Mouse (Mus musculus) MEL (cell line): Measurements from ENCODE around the gene Gm10277. TPM values are rescaled to one million over a fixed set of nuclear protein-coding genes. Genes with fewer than 3 reads are reported as not detected.

ENCODE experiments used
- DNase-seq: peaks from one replicate; pipeline ENCODE4 v3.0.0; 2011; ENCODE audit warnings: low read depth, low spot score
- H3K27ac ChIP-seq: 2 replicates; pipeline ENCODE4 v1.5.1; 2012; ENCODE audit warnings: low read depth, mild to moderate bottlenecking, control low read depth, low read length, moderate library complexity; ENCODE audit not compliant: control insufficient read depth
- H3K27me3 ChIP-seq, 2 experiments: fragments of 150-350 bp in 1 of 2; sonication (generic) in 1 of 2; 2 replicates each; pipeline ENCODE4 v1.6.1; 2012; ENCODE audit warnings: low read length in 2 of 2, mild to moderate bottlenecking in 2 of 2, improper control_type of control experiment in 1 of 2, moderate library complexity in 1 of 2; ENCODE audit not compliant: insufficient read depth in 2 of 2, control insufficient read depth in 1 of 2
- H3K36me3 ChIP-seq, 2 experiments: 2 replicates each; pipeline ENCODE4 v1.6.1; 2012 to 2014; ENCODE audit warnings: low read length in 2 of 2, improper control_type of control experiment in 1 of 2, inconsistent platforms in 1 of 2, mild to moderate bottlenecking in 1 of 2; ENCODE audit not compliant: insufficient read depth in 2 of 2, control insufficient read depth in 1 of 2
- H3K4me1 ChIP-seq, 2 experiments: fragments of 150-350 bp in 1 of 2; sonication (generic) in 1 of 2; 2 replicates each; pipeline ENCODE4 v1.6.1; 2012; ENCODE audit warnings: low read length in 2 of 2, improper control_type of control experiment in 1 of 2, mild to moderate bottlenecking in 1 of 2; ENCODE audit not compliant: insufficient read depth in 2 of 2, control insufficient read depth in 1 of 2
- H3K4me3 ChIP-seq, 2 experiments: fragments of 150-350 bp in 1 of 2; sonication (generic) in 1 of 2; 2 replicates each; pipeline ENCODE4 v1.5.1; 2012; ENCODE audit warnings: low read depth in 2 of 2, low read length in 2 of 2, mild to moderate bottlenecking in 2 of 2, moderate library complexity in 2 of 2, control low read depth in 1 of 2, improper control_type of control experiment in 1 of 2; ENCODE audit not compliant: control insufficient read depth in 1 of 2, insufficient read depth in 1 of 2
- H3K79me2 ChIP-seq: 2 replicates; pipeline ENCODE4 v1.6.1; 2012; ENCODE audit warnings: mild to moderate bottlenecking, low read length, moderate library complexity; ENCODE audit not compliant: control insufficient read depth, poor library complexity, insufficient read depth
- H3K9ac ChIP-seq: 2 replicates; pipeline ENCODE4 v1.6.1; 2012; ENCODE audit warnings: low read depth, mild to moderate bottlenecking, control low read depth, low read length, moderate library complexity; ENCODE audit not compliant: control insufficient read depth, poor library complexity, severe bottlenecking
- H3K9me3 ChIP-seq: fragments of 150-350 bp; sonication (generic); replicated peaks from 2 replicates; pipeline ENCODE4 v1.6.1; 2012; ENCODE audit warnings: mild to moderate bottlenecking, low read length, improper control_type of control experiment, moderate library complexity; ENCODE audit not compliant: insufficient read depth
- BHLHE40 ChIP-seq: IDR thresholded peaks from 2 replicates; pipeline ENCODE4 v1.6.1; 2012; ENCODE audit warnings: low read depth, mild to moderate bottlenecking, inconsistent platforms, low read length, improper control_type of control experiment, borderline replicate concordance
- CHD1 ChIP-seq: IDR thresholded peaks from 2 replicates; pipeline ENCODE4 v1.6.1; 2012; ENCODE audit warnings: low read depth, mild to moderate bottlenecking, inconsistent platforms, low read length, improper control_type of control experiment
- CHD2 ChIP-seq: IDR thresholded peaks from 2 replicates; pipeline ENCODE4 v1.6.1; 2011; ENCODE audit warnings: low read length, improper control_type of control experiment
- E2F4 ChIP-seq: IDR thresholded peaks from 2 replicates; pipeline ENCODE4 v1.6.1; 2011; ENCODE audit warnings: low read depth, low read length, improper control_type of control experiment, borderline replicate concordance
- ELF1 ChIP-seq: IDR thresholded peaks from 2 replicates; pipeline ENCODE4 v1.6.1; 2014; ENCODE audit warnings: low read depth, mild to moderate bottlenecking, inconsistent platforms, low read length, improper control_type of control experiment, moderate library complexity
- EP300 ChIP-seq, 2 experiments: IDR thresholded peaks; 2 replicates each; pipeline ENCODE4 v1.6.1; 2011; ENCODE audit warnings: improper control_type of control experiment in 2 of 2, low read length in 2 of 2, low read depth in 1 of 2, mild to moderate bottlenecking in 1 of 2
- ETS1 ChIP-seq: IDR thresholded peaks from 2 replicates; pipeline ENCODE4 v1.6.1; 2012; ENCODE audit warnings: low read depth, mild to moderate bottlenecking, inconsistent platforms, low read length, improper control_type of control experiment, moderate library complexity
- GABPA ChIP-seq: IDR thresholded peaks from 2 replicates; pipeline ENCODE4 v1.6.1; 2012; ENCODE audit warnings: low read depth, mild to moderate bottlenecking, inconsistent platforms, low read length, improper control_type of control experiment, moderate library complexity
- GATA1 ChIP-seq: IDR thresholded peaks from 2 replicates; pipeline ENCODE4 v1.6.1; 2011; ENCODE audit warnings: low read depth, low read length, improper control_type of control experiment
- HCFC1 ChIP-seq: IDR thresholded peaks from 2 replicates; pipeline ENCODE4 v1.6.1; 2012; ENCODE audit warnings: low read depth, mild to moderate bottlenecking, inconsistent platforms, low read length, improper control_type of control experiment, moderate library complexity
- JUND ChIP-seq: IDR thresholded peaks from 2 replicates; pipeline ENCODE4 v1.6.1; 2011; ENCODE audit warnings: low read depth, mild to moderate bottlenecking, improper control_type of control experiment, low read length
- KAT2A ChIP-seq: conservative IDR thresholded peaks from 2 replicates; pipeline ENCODE4 v1.6.1; 2012; ENCODE audit warnings: low read depth, low read length, improper control_type of control experiment, inconsistent platforms
- MAFK ChIP-seq: IDR thresholded peaks from 2 replicates; pipeline ENCODE4 v1.6.1; 2011; ENCODE audit warnings: low read depth, mild to moderate bottlenecking, low read length, improper control_type of control experiment, borderline replicate concordance
- MAX ChIP-seq: IDR thresholded peaks from 2 replicates; pipeline ENCODE4 v1.6.1; 2011; ENCODE audit warnings: low read length, improper control_type of control experiment
- MAZ ChIP-seq: IDR thresholded peaks from 2 replicates; pipeline ENCODE4 v1.6.1; 2012; ENCODE audit warnings: low read depth, mild to moderate bottlenecking, inconsistent platforms, low read length, improper control_type of control experiment
- MEF2A ChIP-seq: IDR thresholded peaks from 2 replicates; pipeline ENCODE4 v1.6.1; 2014; ENCODE audit warnings: low read depth, mild to moderate bottlenecking, inconsistent platforms, low read length, improper control_type of control experiment; ENCODE audit not compliant: poor library complexity, insufficient replicate concordance, severe bottlenecking; ENCODE audit errors: extremely low read depth
- MXI1 ChIP-seq: IDR thresholded peaks from 2 replicates; pipeline ENCODE4 v1.6.1; 2011; ENCODE audit warnings: mild to moderate bottlenecking, low read depth, low read length, improper control_type of control experiment
- MYB ChIP-seq: IDR thresholded peaks from 2 replicates; pipeline ENCODE4 v1.6.1; 2011; ENCODE audit warnings: mild to moderate bottlenecking, low read depth, low read length, improper control_type of control experiment
- MYC ChIP-seq: IDR thresholded peaks from 2 replicates; pipeline ENCODE4 v1.6.1; 2011; ENCODE audit warnings: low read depth, mild to moderate bottlenecking, low read length, improper control_type of control experiment, moderate library complexity
- POLR2A ChIP-seq, 2 experiments: IDR thresholded peaks; 2 replicates each; pipeline ENCODE4 v1.6.1; 2011 to 2012; ENCODE audit warnings: low read length in 2 of 2, mild to moderate bottlenecking in 2 of 2, control low read depth in 1 of 2, improper control_type of control experiment in 1 of 2, low read depth in 1 of 2, moderate library complexity in 1 of 2; ENCODE audit not compliant: control insufficient read depth in 1 of 2, insufficient read depth in 1 of 2, poor library complexity in 1 of 2
- POLR2AphosphoS2 ChIP-seq: IDR thresholded peaks from 2 replicates; pipeline ENCODE4 v1.6.1; 2011; ENCODE audit warnings: low read length, improper control_type of control experiment
- POLR2AphosphoS5 ChIP-seq: IDR thresholded peaks from 2 replicates; pipeline ENCODE4 v1.6.1; 2012; ENCODE audit warnings: low read depth, borderline replicate concordance, mild to moderate bottlenecking, inconsistent platforms, low read length, moderate library complexity, mixed read lengths
- RAD21 ChIP-seq: IDR thresholded peaks from 2 replicates; pipeline ENCODE4 v1.6.1; 2011; ENCODE audit warnings: mild to moderate bottlenecking, low read depth, low read length, improper control_type of control experiment
- RCOR1 ChIP-seq: IDR thresholded peaks from 2 replicates; pipeline ENCODE4 v1.6.1; 2012; ENCODE audit warnings: low read depth, mild to moderate bottlenecking, inconsistent platforms, low read length, improper control_type of control experiment
- SIN3A ChIP-seq: IDR thresholded peaks from 2 replicates; pipeline ENCODE4 v1.6.1; 2012; ENCODE audit warnings: low read length, improper control_type of control experiment, inconsistent platforms
- SMC3 ChIP-seq: IDR thresholded peaks from 2 replicates; pipeline ENCODE4 v1.6.1; 2011; ENCODE audit warnings: low read depth, low read length, improper control_type of control experiment
- TAL1 ChIP-seq: IDR thresholded peaks from 2 replicates; pipeline ENCODE4 v1.6.1; 2012; ENCODE audit warnings: mild to moderate bottlenecking, inconsistent platforms, low read length, moderate library complexity, mixed read lengths
- TBP ChIP-seq: IDR thresholded peaks from 2 replicates; pipeline ENCODE4 v1.8.0; 2011; ENCODE audit warnings: low read depth, low read length, improper control_type of control experiment
- TCF12 ChIP-seq: IDR thresholded peaks from 2 replicates; pipeline ENCODE4 v1.6.1; 2014; ENCODE audit warnings: low read depth, mild to moderate bottlenecking, inconsistent platforms, low read length, improper control_type of control experiment, moderate library complexity
- UBTF ChIP-seq: IDR thresholded peaks from 2 replicates; pipeline ENCODE4 v1.6.1; 2012; ENCODE audit warnings: low read depth, mild to moderate bottlenecking, inconsistent platforms, low read length, improper control_type of control experiment, moderate library complexity, borderline replicate concordance; ENCODE audit not compliant: insufficient read depth
- USF1 ChIP-seq: IDR thresholded peaks from 2 replicates; pipeline ENCODE4 v1.6.1; 2014; ENCODE audit warnings: low read depth, mild to moderate bottlenecking, inconsistent platforms, low read length, improper control_type of control experiment, moderate library complexity
- ZC3H11A ChIP-seq: IDR thresholded peaks from 2 replicates; pipeline ENCODE4 v1.6.1; 2012; ENCODE audit warnings: low read depth, mild to moderate bottlenecking, inconsistent platforms, low read length, improper control_type of control experiment
- ZMIZ1 ChIP-seq: IDR thresholded peaks from 2 replicates; pipeline ENCODE4 v1.6.1; 2012; ENCODE audit warnings: low read depth, mild to moderate bottlenecking, inconsistent platforms, low read length, improper control_type of control experiment, moderate library complexity
- ZNF384 ChIP-seq: IDR thresholded peaks from 2 replicates; pipeline ENCODE4 v1.6.1; 2012; ENCODE audit warnings: low read depth, mild to moderate bottlenecking, inconsistent platforms, low read length, improper control_type of control experiment
- polyA plus RNA-seq, 2 experiments: library from polyadenylated mRNA; stranded (reverse) in 1 of 2; unstranded in 1 of 2; fragments of >175 nt in 1 of 2; fragments of >200 nt in 1 of 2; gene quantifications; 2 replicates each; pipeline versions ENCODE4 v1.2.1 to v1.2.4; 2012; ENCODE audit warnings: low replicate concordance in 2 of 2, low read depth in 1 of 2; ENCODE audit not compliant: insufficient read length in 2 of 2, insufficient read depth in 1 of 2, missing spikeins in 1 of 2
- total RNA-seq: library from RNA; depleted of rRNA; stranded (reverse); fragments of 300-350 nt; gene quantifications from 2 replicates; pipeline ENCODE4 v1.2.3, GENCODE M21; 2012

Gm10277 gene
- total and polyA plus RNA-seq, 3 experiments = 0.19 to 0.35 TPM; not detected in 1

DNA sequence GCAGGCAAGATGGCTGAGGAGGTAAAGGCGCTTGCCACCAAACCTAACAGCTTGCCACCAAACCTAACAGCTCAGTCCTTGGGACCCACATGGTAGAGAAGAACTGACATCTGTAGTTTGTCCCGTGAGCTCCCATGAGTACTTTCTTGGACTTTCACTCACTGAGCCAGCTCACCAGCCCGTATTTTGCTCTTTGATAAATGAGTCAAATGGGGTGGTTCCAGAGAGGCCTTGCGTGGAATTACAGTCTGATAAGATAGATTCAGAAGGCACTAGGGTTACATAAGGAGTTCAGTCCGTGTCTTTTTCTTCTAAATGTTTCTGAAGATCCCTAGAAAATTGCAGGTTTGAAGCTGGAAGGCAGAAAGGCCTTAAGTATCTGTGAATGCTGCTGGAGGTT, 35.0 kb downstream of the Gm10277 start:
- no peak overlapping the region for H3K27ac ChIP-seq
- H3K9me3 ChIP-seq = no peaks in the 10 kb centered on the region
- H3K4me3 ChIP-seq = no peak overlapping the region
- peaks cover 2% of the 10 kb centered on the region in 2 experiments; a peak in 1 of 4 replicates for H3K27me3 ChIP-seq
- H3K4me1 ChIP-seq = peaks cover 0 to 18% of the 10 kb centered on the region in 2 experiments; a peak in 2 of 4 replicates
- peaks cover 0 to 11% of the 10 kb centered on the region in 2 experiments; a peak in 2 of 4 replicates for H3K36me3 ChIP-seq
- H3K79me2 ChIP-seq = no peaks in the 10 kb centered on the region
- no peak overlapping the region for H3K9ac ChIP-seq
- TF ChIP-seq ELF1 = no peak
- TF ChIP-seq CHD1 = no peak
- no peak for TF ChIP-seq MAX
- TF ChIP-seq POLR2AphosphoS5 = no peak
- TF ChIP-seq HCFC1 = no peak
- no peak for TF ChIP-seq JUND
- no peak for TF ChIP-seq MYC
- no peak for TF ChIP-seq KAT2A
- TF ChIP-seq EP300 (IDR thresholded peaks at IDR 0.05; ENCODE audit: low read depth in 1 of 2, low read length in 2 of 2) = 0 out of 4 replicates have a peak, but pooled peaks of 1 of the 2 experiments have one; percentile 26
- TF ChIP-seq MEF2A = no peak
- TF ChIP-seq TCF12 = no peak
- no peak for TF ChIP-seq ZMIZ1
- no peak for TF ChIP-seq ETS1
- no peak for TF ChIP-seq GABPA
- TF ChIP-seq ZNF384 = no peak
- TF ChIP-seq RCOR1 = no peak
- TF ChIP-seq USF1 = no peak
- no peak for TF ChIP-seq POLR2A (IDR thresholded peaks at IDR 0.05; ENCODE audit: control insufficient read depth in 1 of 2, insufficient read depth in 1 of 2, low read depth in 1 of 2, low read length in 2 of 2, poor library complexity in 1 of 2)
- no peak for TF ChIP-seq UBTF
- TF ChIP-seq GATA1 = 0 out of 2 replicates have a peak, but pooled peaks have one; percentile 32
- TF ChIP-seq MAZ = no peak
- no peak for TF ChIP-seq BHLHE40
- TF ChIP-seq ZC3H11A = no peak
- no peak for TF ChIP-seq TAL1
- TF ChIP-seq MYB = no peak
- TF ChIP-seq RAD21 = no peak
- 0 out of 2 replicates have a peak, but pooled peaks have one; percentile 5 for TF ChIP-seq SMC3
- no peak for TF ChIP-seq MXI1
- TF ChIP-seq E2F4 = no peak
- no peak for TF ChIP-seq SIN3A
- TF ChIP-seq MAFK = no peak
- 0 out of 2 replicates have a peak, but pooled peaks have one; percentile 9 for TF ChIP-seq TBP
- no peak for TF ChIP-seq CHD2
- TF ChIP-seq POLR2AphosphoS2 = no peak
- peak; percentile 41 for DNase-seq
